Mouse (Mus musculus) liver, embryonic 11.5 days (tissue): Measurements from ENCODE around the gene Cyp4f18. TPM values are rescaled to one million over a fixed set of nuclear protein-coding genes. Genes with fewer than 3 reads are reported as not detected.
A peak's percentile ranks its signal among the peaks of the same experiment; 100 is the strongest.

Source experiments
- ATAC-seq: fragments of 200-750 bp; cut with Nextera tagmentation; replicated peaks from 2 replicates; pipeline ENCODE4 v1.8.0; 2017; ENCODE audit warnings: moderate number of reproducible peaks, mild to moderate bottlenecking, moderate TSS enrichment, moderate library complexity; ENCODE audit not compliant: low FRiP score
- DNase-seq: peaks from one replicate; pipeline ENCODE4 v3.0.0-alpha.2; 2017; ENCODE audit warnings: low spot score
- H3K27ac ChIP-seq: fragments of 300-500 bp; sonication (generic); 2 replicates; pipeline ENCODE4 v1.5.1; 2014; ENCODE audit warnings: mild to moderate bottlenecking, low read depth, low read length, control low read depth
- H3K27me3 ChIP-seq: fragments of 300-500 bp; sonication (generic); replicated peaks from 2 replicates; pipeline ENCODE4 v1.6.1; 2014; ENCODE audit warnings: low read length, mixed read lengths; ENCODE audit not compliant: control insufficient read depth, insufficient read depth
- H3K36me3 ChIP-seq: fragments of 300-500 bp; sonication (generic); 2 replicates; pipeline ENCODE4 v1.6.1; 2014; ENCODE audit warnings: mild to moderate bottlenecking, low read length, moderate library complexity, mixed read lengths; ENCODE audit not compliant: control insufficient read depth, insufficient read depth
- H3K4me1 ChIP-seq: fragments of 300-500 bp; sonication (generic); replicated peaks from 2 replicates; pipeline ENCODE4 v1.6.1; 2014; ENCODE audit warnings: low read length, mixed read lengths; ENCODE audit not compliant: control insufficient read depth, insufficient read depth
- H3K4me2 ChIP-seq: fragments of 300-500 bp; sonication (generic); 2 replicates; pipeline ENCODE4 v1.6.1; 2014; ENCODE audit warnings: mild to moderate bottlenecking, control low read depth, moderate library complexity
- H3K4me3 ChIP-seq: fragments of 300-500 bp; sonication (generic); 2 replicates; pipeline ENCODE4 v1.5.1; 2014; ENCODE audit warnings: low read depth, low read length, control low read depth
- H3K9ac ChIP-seq: fragments of 300-500 bp; sonication (generic); 2 replicates; pipeline ENCODE4 v1.6.1; 2014; ENCODE audit warnings: low read depth, low read length, control low read depth
- H3K9me3 ChIP-seq: fragments of 300-500 bp; sonication (generic); 2 replicates; pipeline ENCODE4 v1.6.1; 2016; ENCODE audit warnings: low read length, inconsistent platforms, mixed read lengths; ENCODE audit not compliant: control insufficient read depth
- WGBS: fragments of 180-500 bp; shearing (Covaris S2); extraction: QIAGEN DNeasy Blood & Tissue Kit; methylation state at CpG from one replicate; pipeline ENCODE4 v1.1.7; 2014; 5-methylcytosine and 5-hydroxymethylcytosine counted together
- polyA plus RNA-seq: library from polyadenylated mRNA; unstranded; fragments of >200 nt; fragmentation: Nextera tagmentation; extraction: Ambion mirVana; gene quantifications from 2 replicates; pipeline ENCODE4 v1.2.1, GENCODE M21; 2014

Gene Cyp4f18
- polyA plus RNA-seq, 1 experiment from 2014 or later = 0.60 TPM

GRCm38 (mm10) chr8:71988867-71989599 is 20.4 kb downstream of the Cyp4f18 start:
- Histone ChIP-seq H3K9ac (peak overlapping the region; percentile 53; the same call in 1 of the 2 replicates), H3K4me1 (no peaks in the 10 kb centered on the region), H3K9me3 (no peaks in the 10 kb centered on the region), H3K4me3 (peak overlapping the region; percentile 44), H3K4me2 (peak overlapping the region; percentile 64), H3K36me3 (no peaks in the 10 kb centered on the region), H3K27ac (no peak overlapping the region), H3K27me3 (no peaks in the 10 kb centered on the region)
- DNase-seq (no peak), ATAC-seq (no peak)
- 60% methylated on average over 13 of the region's 13 CpGs for WGBS

- ATAC-seq = peak; percentile 54; the same call in 1 of the 2 replicates
- H3K4me2 ChIP-seq = peak overlapping the region; percentile 64
- H3K27ac ChIP-seq = no peak overlapping the region
- peak overlapping the region; percentile 44 for H3K4me3 ChIP-seq
- H3K36me3 ChIP-seq = no peaks in the 10 kb centered on the region
- peak; percentile 38 for DNase-seq
- 11% methylated on average over 24 of the region's 24 CpGs for WGBS
- H3K4me1 ChIP-seq = no peaks in the 10 kb centered on the region
- H3K9me3 ChIP-seq = no peaks in the 10 kb centered on the region
- H3K9ac ChIP-seq = peak overlapping the region; percentile 53; the same call in 1 of the 2 replicates
- no peaks in the 10 kb centered on the region for H3K27me3 ChIP-seq
Observed at GRCm38 (mm10) chr8:71988110-71988866, 21.1 kb downstream of the Cyp4f18 start.

- no peak overlapping the region for H3K9ac ChIP-seq
- no peak overlapping the region for H3K4me3 ChIP-seq
- H3K36me3 ChIP-seq = no peaks in the 10 kb centered on the region
- 65% methylated on average over 4 of the region's 4 CpGs for WGBS
- peaks cover 5% of the 10 kb centered on the region; the same call in 1 of the 2 replicates for H3K4me1 ChIP-seq
- H3K9me3 ChIP-seq = no peaks in the 10 kb centered on the region
- no peaks in the 10 kb centered on the region for H3K27me3 ChIP-seq
- H3K27ac ChIP-seq = no peak overlapping the region
- no peak overlapping the region for H3K4me2 ChIP-seq
- DNase-seq = no peak
- ATAC-seq = no peak
Observed at GRCm38 (mm10) chr8:71984601-71985000, 24.8 kb downstream of the Cyp4f18 start.

GRCm38 (mm10) chr8:71981456-71981855 is 28.0 kb downstream of the Cyp4f18 start:
- Histone ChIP-seq H3K36me3 (no peaks in the 10 kb centered on the region), H3K4me3 (no peak overlapping the region), H3K4me2 (no peak overlapping the region), H3K9ac (no peak overlapping the region), H3K27ac (no peak overlapping the region), H3K27me3 (no peaks in the 10 kb centered on the region), H3K9me3 (no peaks in the 10 kb centered on the region), H3K4me1 (peaks cover 5% of the 10 kb centered on the region; the same call in 1 of the 2 replicates)
- 67% methylated on average over 4 of the region's 4 CpGs for WGBS
- no peak for DNase-seq
- ATAC-seq = no peak

- 38% methylated on average over 2 of the region's 2 CpGs for WGBS
- no peaks in the 10 kb centered on the region for H3K27me3 ChIP-seq
- H3K4me3 ChIP-seq = no peak overlapping the region
- DNase-seq (peak; percentile 27), ATAC-seq (no peak)
- no peak overlapping the region for H3K9ac ChIP-seq
- H3K4me2 ChIP-seq = no peak overlapping the region
- H3K36me3 ChIP-seq = no peaks in the 10 kb centered on the region
- H3K9me3 ChIP-seq = no peaks in the 10 kb centered on the region
- H3K27ac ChIP-seq = no peak overlapping the region
- H3K4me1 ChIP-seq = peaks cover 5% of the 10 kb centered on the region; the same call in 1 of the 2 replicates
Observed at GRCm38 (mm10) chr8:71981032-71981431, 28.4 kb downstream of the Cyp4f18 start.

- Histone ChIP-seq H3K36me3 (no peaks in the 10 kb centered on the region), H3K9ac (no peak overlapping the region), H3K27ac (no peak overlapping the region), H3K4me1 (no peaks in the 10 kb centered on the region), H3K4me2 (no peak overlapping the region), H3K9me3 (no peaks in the 10 kb centered on the region), H3K4me3 (no peak overlapping the region), H3K27me3 (no peaks in the 10 kb centered on the region)
- DNase-seq (no peak), ATAC-seq (no peak)
- 82% methylated on average over 3 of the region's 3 CpGs for WGBS
Observed at GRCm38 (mm10) chr8:71974211-71974610, 35.2 kb downstream of the Cyp4f18 start.

GRCm38 (mm10) chr8:71971945-71972344 is 37.5 kb downstream of the Cyp4f18 start:
- Histone ChIP-seq H3K4me3 (no peak overlapping the region), H3K9ac (no peak overlapping the region), H3K4me1 (no peaks in the 10 kb centered on the region), H3K4me2 (no peak overlapping the region), H3K36me3 (peaks cover 14% of the 10 kb centered on the region), H3K27ac (no peak overlapping the region), H3K9me3 (no peaks in the 10 kb centered on the region), H3K27me3 (no peaks in the 10 kb centered on the region)
- no peak for ATAC-seq
- peak; percentile 20 for DNase-seq
- WGBS = 68% methylated on average over 1 of the region's 1 CpGs

- Histone ChIP-seq H3K36me3 (peaks cover 33% of the 10 kb centered on the region), H3K27me3 (no peaks in the 10 kb centered on the region), H3K4me2 (no peak overlapping the region), H3K9me3 (no peaks in the 10 kb centered on the region; the same call in 1 of the 2 replicates), H3K4me1 (no peaks in the 10 kb centered on the region), H3K9ac (no peak overlapping the region), H3K4me3 (no peak overlapping the region), H3K27ac (no peak overlapping the region)
- ATAC-seq (no peak), DNase-seq (no peak)
- whole genome bisulfite sequencing = 94% methylated on average over 6 of the region's 6 CpGs
Observed at GRCm38 (mm10) chr8:71968636-71969035, 40.8 kb downstream of the Cyp4f18 start.
